Mouse (Mus musculus): ENCODE measurements around the gene Pknox2. TPM values are rescaled to one million over a fixed set of nuclear protein-coding genes. Genes with fewer than 3 reads are reported as not detected.
A peak's percentile ranks its signal among the peaks of the same experiment; 100 is the strongest.

Gene Pknox2
- polyA plus RNA-seq, 1 experiment from 2014 or later, result 14.0 TPM

DNA sequence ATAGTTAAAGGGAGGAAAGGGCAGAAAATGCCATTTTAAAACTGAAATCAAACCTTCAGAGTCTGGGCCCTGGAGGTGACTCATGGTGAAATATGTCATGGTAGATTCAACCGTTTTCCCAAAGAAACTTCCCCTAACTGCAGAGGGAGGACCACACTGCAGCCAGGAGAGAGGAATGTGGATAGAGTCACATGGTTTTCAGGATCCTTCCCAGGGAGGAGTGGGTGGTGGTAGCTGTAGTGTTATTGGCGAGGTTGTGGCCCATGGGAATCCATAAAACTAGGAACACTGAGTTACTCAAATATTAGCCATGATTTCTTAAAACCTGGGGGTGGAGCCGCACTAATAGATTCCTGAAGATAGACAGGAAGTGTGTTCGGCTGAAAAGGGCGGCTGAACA, 99.7 kb downstream of the Pknox2 start:
- ATAC-seq (ENCODE audit: insufficient number of reproducible peaks, low FRiP score, low TSS enrichment, low read depth), result no peak
- WGBS, result 48% methylated on average over 5 of the region's 5 CpGs

DNA sequence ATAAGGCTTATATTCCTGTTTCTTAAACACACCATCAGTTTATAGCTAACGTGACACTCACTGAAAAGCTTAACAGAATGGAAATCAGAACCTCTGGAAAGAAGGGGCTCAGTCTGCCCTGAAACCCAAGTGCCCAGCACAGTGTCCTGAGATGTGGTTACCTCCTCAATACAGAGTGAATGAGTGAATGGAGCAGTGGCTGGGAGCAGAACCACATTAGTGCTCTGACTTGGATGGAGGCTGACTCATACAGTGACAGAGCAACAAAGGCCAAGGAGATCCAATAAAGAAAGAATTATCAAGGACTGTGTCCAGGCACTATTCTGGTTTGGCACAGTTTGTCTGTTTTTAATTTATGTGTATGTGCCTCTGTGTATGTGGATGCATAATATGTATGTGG, 101.3 kb downstream of the Pknox2 start:
- Histone ChIP-seq H3K4me1 (0 out of 2 replicates have a peak, but pooled peaks cover 4% of the 10 kb centered on the region), H3K36me3 (no peaks in the 10 kb centered on the region), H3K27ac (replicated peaks) (no peak overlapping the region), H3K9me3 (replicated peaks) (no peaks in the 10 kb centered on the region), H3K4me3 (replicated peaks) (no peak overlapping the region), H3K27me3 (no peaks in the 10 kb centered on the region), H3K9ac (no peak overlapping the region), H3K4me2 (replicated peaks) (no peak overlapping the region)
- 82% methylated on average over 1 of the region's 1 CpGs for WGBS
- ATAC-seq (ENCODE audit: insufficient number of reproducible peaks, low FRiP score, low TSS enrichment, low read depth), result no peak

More for the DNA sequence above, 99.7 kb downstream of the Pknox2 start:
- Histone ChIP-seq H3K9ac (no peak overlapping the region), H3K4me2 (replicated peaks) (no peak overlapping the region), H3K36me3 (no peaks in the 10 kb centered on the region), H3K27me3 (no peaks in the 10 kb centered on the region), H3K4me1 (0 out of 2 replicates have a peak, but pooled peaks cover 5% of the 10 kb centered on the region), H3K27ac (replicated peaks) (no peak overlapping the region), H3K9me3 (replicated peaks) (no peaks in the 10 kb centered on the region), H3K4me3 (replicated peaks) (no peak overlapping the region)

- H3K27me3 ChIP-seq, result no peaks in the 10 kb centered on the region
- H3K4me2 ChIP-seq (replicated peaks), result no peak overlapping the region
- H3K9ac ChIP-seq, result no peak overlapping the region
- no peak overlapping the region for H3K27ac ChIP-seq (replicated peaks)
- no peak overlapping the region for H3K4me3 ChIP-seq (replicated peaks)
- no peaks in the 10 kb centered on the region for H3K36me3 ChIP-seq
- 0 out of 2 replicates have a peak, but pooled peaks cover 4% of the 10 kb centered on the region for H3K4me1 ChIP-seq
- WGBS, result 75% methylated on average over 1 of the region's 1 CpGs
- H3K9me3 ChIP-seq (replicated peaks), result no peaks in the 10 kb centered on the region
- ATAC-seq (ENCODE audit: insufficient number of reproducible peaks, low FRiP score, low TSS enrichment, low read depth), result no peak
These were observed 103.0 kb downstream of the Pknox2 start for GRCm38 (mm10) chr9:37044165-37044564.

DNA sequence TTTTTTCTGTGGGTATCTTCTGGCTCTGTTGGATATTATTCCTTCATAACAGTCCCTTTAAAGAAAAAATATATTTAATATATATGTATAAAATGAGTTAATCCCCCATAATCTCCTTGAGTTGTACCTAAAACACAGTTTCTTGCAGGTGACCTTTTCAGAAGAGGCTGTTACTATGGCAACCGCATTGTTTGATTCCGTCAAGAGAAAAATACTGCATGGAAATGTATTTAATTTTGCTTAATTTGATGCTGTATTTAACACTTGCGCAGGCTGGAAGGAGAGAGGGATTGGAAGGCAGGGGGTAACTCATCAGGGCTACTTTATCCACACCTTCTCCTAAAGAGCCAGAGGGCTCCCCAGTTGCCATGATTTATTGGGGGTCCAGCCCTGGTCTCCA, 108.3 kb downstream of the Pknox2 start:
- H3K27me3 ChIP-seq, result no peaks in the 10 kb centered on the region
- no peak for ATAC-seq (ENCODE audit: insufficient number of reproducible peaks, low FRiP score, low TSS enrichment, low read depth)
- no peaks in the 10 kb centered on the region for H3K9me3 ChIP-seq (replicated peaks)
- no peaks in the 10 kb centered on the region for H3K36me3 ChIP-seq
- H3K4me2 ChIP-seq (replicated peaks), result no peak overlapping the region
- H3K27ac ChIP-seq (replicated peaks), result no peak overlapping the region
- H3K4me1 ChIP-seq, result no peaks in the 10 kb centered on the region; the same call in 1 of the 2 replicates
- no peak overlapping the region for H3K4me3 ChIP-seq (replicated peaks)
- H3K9ac ChIP-seq, result no peak overlapping the region
- WGBS, result 83% methylated on average over 3 of the region's 3 CpGs

DNA sequence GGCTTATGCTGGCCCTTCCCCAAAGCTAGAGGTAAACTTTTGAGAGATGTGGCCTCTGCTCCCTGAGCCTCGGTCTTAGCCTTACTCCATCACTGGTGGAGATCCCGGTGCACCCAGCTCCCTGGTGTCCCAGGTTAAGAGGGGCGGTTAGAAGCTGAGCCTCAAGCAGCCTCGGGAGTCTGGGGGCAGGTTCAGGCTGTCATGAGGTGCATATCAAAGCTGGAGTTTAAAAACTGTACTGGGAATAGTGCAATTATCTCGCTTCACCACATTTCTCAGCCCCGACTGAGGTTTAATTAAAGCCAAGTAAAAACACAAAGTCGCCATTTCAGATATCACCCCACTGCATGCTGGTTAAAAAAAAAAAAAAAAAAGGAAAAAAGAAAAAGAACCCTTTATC, 108.8 kb downstream of the Pknox2 start:
- WGBS, result 43% methylated on average over 7 of the region's 7 CpGs
- ATAC-seq (ENCODE audit: insufficient number of reproducible peaks, low FRiP score, low TSS enrichment, low read depth), result no peak

DNA sequence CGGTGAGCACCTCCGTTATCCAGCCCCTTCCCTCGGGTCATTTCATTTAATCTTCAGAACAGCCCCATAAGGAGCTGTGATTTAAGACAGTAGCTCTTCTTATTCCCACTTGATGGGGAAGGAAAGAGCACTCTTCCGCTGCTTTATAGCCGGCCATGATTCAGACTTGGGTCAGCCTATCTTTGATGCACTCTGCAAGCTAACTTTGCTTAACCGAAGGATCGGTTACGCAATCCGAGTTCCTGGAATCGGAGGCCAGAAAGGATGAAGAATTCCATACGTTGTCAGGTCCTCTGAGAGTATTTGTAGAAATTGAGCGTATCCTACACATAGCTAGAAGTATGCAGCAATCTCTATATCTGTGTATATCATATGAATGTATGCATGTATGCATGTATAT, 109.8 kb downstream of the Pknox2 start:
- no peaks in the 10 kb centered on the region for H3K36me3 ChIP-seq
- H3K9me3 ChIP-seq (replicated peaks), result no peaks in the 10 kb centered on the region
- H3K27me3 ChIP-seq, result no peaks in the 10 kb centered on the region
- no peak overlapping the region for H3K9ac ChIP-seq
- WGBS, result 52% methylated on average over 12 of the region's 12 CpGs
- no peak overlapping the region for H3K4me2 ChIP-seq (replicated peaks)
- ATAC-seq (ENCODE audit: insufficient number of reproducible peaks, low FRiP score, low TSS enrichment, low read depth), result no peak
- no peak overlapping the region for H3K4me3 ChIP-seq (replicated peaks)
- no peak overlapping the region for H3K27ac ChIP-seq (replicated peaks)
- no peaks in the 10 kb centered on the region; the same call in 1 of the 2 replicates for H3K4me1 ChIP-seq

More for the DNA sequence above, 108.8 kb downstream of the Pknox2 start:
- H3K9me3 ChIP-seq (replicated peaks), result no peaks in the 10 kb centered on the region
- no peaks in the 10 kb centered on the region; the same call in 1 of the 2 replicates for H3K4me1 ChIP-seq
- H3K4me2 ChIP-seq (replicated peaks), result no peak overlapping the region
- no peak overlapping the region for H3K4me3 ChIP-seq (replicated peaks)
- H3K36me3 ChIP-seq, result no peaks in the 10 kb centered on the region
- H3K9ac ChIP-seq, result no peak overlapping the region
- no peaks in the 10 kb centered on the region for H3K27me3 ChIP-seq
- H3K27ac ChIP-seq (replicated peaks), result no peak overlapping the region

GRCm38 (mm10) chr9:37035248-37035647, 112.0 kb downstream of the Pknox2 start:
- no peaks in the 10 kb centered on the region for H3K9me3 ChIP-seq (replicated peaks)
- ATAC-seq (ENCODE audit: insufficient number of reproducible peaks, low FRiP score, low TSS enrichment, low read depth), result no peak
- no peak overlapping the region for H3K4me3 ChIP-seq (replicated peaks)
- H3K27ac ChIP-seq (replicated peaks), result no peak overlapping the region
- no peaks in the 10 kb centered on the region for H3K36me3 ChIP-seq
- H3K4me2 ChIP-seq (replicated peaks), result no peak overlapping the region
- H3K9ac ChIP-seq, result no peak overlapping the region
- peaks cover 10% of the 10 kb centered on the region for H3K4me1 ChIP-seq
- no peaks in the 10 kb centered on the region for H3K27me3 ChIP-seq
- WGBS, result 90% methylated on average over 3 of the region's 3 CpGs

DNA sequence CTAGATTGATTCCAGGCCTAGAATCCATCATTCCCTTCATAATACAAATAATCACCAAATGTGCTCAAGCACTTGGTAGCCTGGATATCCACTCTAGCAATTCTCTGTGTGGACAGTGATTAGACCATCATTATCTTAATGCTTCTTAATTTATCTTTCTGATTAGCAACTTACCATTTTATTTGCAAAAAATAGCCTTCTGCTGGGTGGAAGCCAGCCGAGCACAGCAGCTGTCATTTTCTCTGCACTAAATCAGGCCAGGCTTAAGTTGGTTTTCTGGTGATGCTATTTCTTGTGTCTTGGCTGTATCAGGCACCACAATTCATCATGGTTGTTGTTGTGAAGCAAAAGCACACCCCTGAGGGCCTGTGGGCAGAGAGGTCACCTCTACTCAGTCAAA, 112.9 kb downstream of the Pknox2 start:
- H3K9me3 ChIP-seq (replicated peaks), result no peaks in the 10 kb centered on the region
- no peak overlapping the region for H3K27ac ChIP-seq (replicated peaks)
- H3K4me2 ChIP-seq (replicated peaks), result no peak overlapping the region
- peaks cover 19% of the 10 kb centered on the region for H3K4me1 ChIP-seq
- no peak overlapping the region for H3K4me3 ChIP-seq (replicated peaks)
- H3K27me3 ChIP-seq, result no peaks in the 10 kb centered on the region
- H3K36me3 ChIP-seq, result no peaks in the 10 kb centered on the region
- no peak overlapping the region for H3K9ac ChIP-seq
- no peak for ATAC-seq (ENCODE audit: insufficient number of reproducible peaks, low FRiP score, low TSS enrichment, low read depth)
- WGBS, result 56% methylated on average over 1 of the region's 1 CpGs

DNA sequence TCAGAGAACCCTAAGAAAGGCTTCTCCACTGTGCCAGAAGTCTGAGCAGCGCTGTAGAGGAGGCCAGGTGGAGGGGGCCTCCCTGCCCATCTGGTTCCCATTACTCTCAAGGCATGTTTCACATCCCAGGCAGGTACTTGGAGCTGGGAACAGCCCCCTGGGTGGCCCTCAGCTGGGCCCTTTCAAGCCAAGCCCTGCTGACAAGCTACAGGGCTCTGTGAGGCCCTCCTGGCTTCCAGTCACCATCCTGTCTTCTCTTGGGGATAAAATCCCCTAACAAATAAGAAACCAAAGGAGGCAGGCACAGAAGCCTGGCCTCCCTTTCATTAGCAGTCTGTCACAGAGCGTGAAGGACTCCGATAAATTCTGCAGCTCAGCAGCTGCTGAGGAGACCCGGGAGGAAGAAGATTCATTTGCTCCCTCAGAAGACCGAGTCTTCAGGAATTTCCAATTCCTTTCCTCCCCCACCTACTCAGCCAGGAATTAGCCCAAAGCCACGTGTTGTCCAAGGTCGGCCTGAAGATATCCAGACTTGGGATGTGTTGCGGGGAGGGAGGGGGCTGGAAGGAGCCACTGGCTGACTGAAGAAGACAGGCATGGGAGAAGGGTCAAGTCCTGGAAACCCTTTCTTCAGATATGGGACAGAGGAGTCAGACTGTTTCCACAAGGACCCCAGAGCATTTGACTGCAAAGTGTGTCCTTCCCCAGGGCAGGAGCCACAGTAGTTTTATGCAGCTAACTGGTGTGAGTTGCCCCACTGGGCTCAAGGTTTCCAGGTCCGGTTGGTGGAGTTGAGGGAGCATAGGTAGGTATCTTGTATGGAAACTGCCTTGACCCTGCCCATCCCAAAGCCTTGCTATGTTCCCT, 116.6 kb downstream of the Pknox2 start:
- Histone ChIP-seq H3K4me2 (replicated peaks) (no peak overlapping the region), H3K4me3 (replicated peaks) (no peak overlapping the region), H3K4me1 (peaks cover 22% of the 10 kb centered on the region), H3K9ac (no peak overlapping the region; the same call in 1 of the 2 replicates), H3K36me3 (no peaks in the 10 kb centered on the region), H3K9me3 (replicated peaks) (no peaks in the 10 kb centered on the region), H3K27me3 (no peaks in the 10 kb centered on the region), H3K27ac (replicated peaks) (peak overlapping the region; percentile 63; the same call in 1 of the 2 replicates)
- ATAC-seq (ENCODE audit: insufficient number of reproducible peaks, low FRiP score, low TSS enrichment, low read depth), result peak; percentile 68
- 20% methylated on average over 9 of the region's 9 CpGs for WGBS

DNA sequence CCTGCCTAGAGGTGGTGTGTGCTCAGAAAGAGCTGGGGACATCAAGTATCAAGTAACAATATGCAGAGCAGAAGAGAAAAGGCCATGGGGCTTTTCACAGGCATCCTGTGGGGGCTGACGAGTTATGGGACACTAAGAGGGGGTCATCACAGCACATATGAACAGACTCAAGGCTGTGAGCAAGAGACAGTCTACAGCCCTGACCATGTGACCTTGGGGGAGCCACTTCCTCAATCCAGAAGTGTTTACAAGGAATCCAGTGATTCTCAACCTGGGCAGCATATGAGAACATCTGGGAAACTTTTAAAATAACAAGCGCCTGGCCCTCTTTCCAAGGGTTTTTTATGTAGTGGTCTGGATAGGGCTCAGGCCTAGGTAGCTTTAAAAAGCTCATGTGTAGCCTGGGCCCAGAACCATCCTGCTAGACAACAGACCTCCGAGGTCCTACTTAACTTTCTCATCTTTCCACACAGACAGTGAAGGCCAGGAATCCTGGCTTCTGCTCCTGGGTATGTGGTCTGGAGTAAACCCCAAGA, 117.3 kb downstream of the Pknox2 start:
- no peaks in the 10 kb centered on the region for H3K27me3 ChIP-seq

GRCm38 (mm10) chr9:37027825-37028575, 119.2 kb downstream of the Pknox2 start:
- H3K4me2 ChIP-seq (replicated peaks), result no peak overlapping the region
- H3K4me1 ChIP-seq, result peaks cover 32% of the 10 kb centered on the region
- H3K4me3 ChIP-seq (replicated peaks), result no peak overlapping the region
- 70% methylated on average over 7 of the region's 7 CpGs for WGBS
- no peak overlapping the region for H3K9ac ChIP-seq
- no peak overlapping the region for H3K27ac ChIP-seq (replicated peaks)
- H3K9me3 ChIP-seq (replicated peaks), result no peaks in the 10 kb centered on the region
- no peaks in the 10 kb centered on the region for H3K27me3 ChIP-seq
- no peak for ATAC-seq (ENCODE audit: insufficient number of reproducible peaks, low FRiP score, low TSS enrichment, low read depth)
- no peaks in the 10 kb centered on the region for H3K36me3 ChIP-seq

More for the DNA sequence above, 117.3 kb downstream of the Pknox2 start:
- Histone ChIP-seq H3K27ac (replicated peaks) (peak overlapping the region; percentile 63; the same call in 1 of the 2 replicates), H3K4me3 (replicated peaks) (no peak overlapping the region), H3K9me3 (replicated peaks) (no peaks in the 10 kb centered on the region), H3K36me3 (no peaks in the 10 kb centered on the region), H3K4me2 (replicated peaks) (no peak overlapping the region), H3K4me1 (peaks cover 28% of the 10 kb centered on the region), H3K9ac (no peak overlapping the region)
- ATAC-seq (ENCODE audit: insufficient number of reproducible peaks, low FRiP score, low TSS enrichment, low read depth), result peak; percentile 55
- 36% methylated on average over 3 of the region's 3 CpGs for WGBS

Measured in embryonic facial prominence, embryonic 15.5 days (tissue).